Mouse (Mus musculus) MEL (cell line): ENCODE measurements around the gene Rarb. TPM values are rescaled to one million over a fixed set of nuclear protein-coding genes. Genes with fewer than 3 reads are reported as not detected.

Experiments
- DNase-seq: peaks from one replicate; pipeline ENCODE4 v3.0.0; 2011; ENCODE audit warnings: low read depth, low spot score
- H3K27ac ChIP-seq: 2 replicates; pipeline ENCODE4 v1.5.1; 2012; ENCODE audit warnings: low read depth, mild to moderate bottlenecking, control low read depth, low read length, moderate library complexity; ENCODE audit not compliant: control insufficient read depth
- H3K27me3 ChIP-seq, 2 experiments: fragments of 150-350 bp in 1 of 2; sonication (generic) in 1 of 2; 2 replicates each; pipeline ENCODE4 v1.6.1; 2012; ENCODE audit warnings: low read length in 2 of 2, mild to moderate bottlenecking in 2 of 2, improper control_type of control experiment in 1 of 2, moderate library complexity in 1 of 2; ENCODE audit not compliant: insufficient read depth in 2 of 2, control insufficient read depth in 1 of 2
- H3K36me3 ChIP-seq, 2 experiments: 2 replicates each; pipeline ENCODE4 v1.6.1; 2012 to 2014; ENCODE audit warnings: low read length in 2 of 2, improper control_type of control experiment in 1 of 2, inconsistent platforms in 1 of 2, mild to moderate bottlenecking in 1 of 2; ENCODE audit not compliant: insufficient read depth in 2 of 2, control insufficient read depth in 1 of 2
- H3K4me1 ChIP-seq, 2 experiments: fragments of 150-350 bp in 1 of 2; sonication (generic) in 1 of 2; 2 replicates each; pipeline ENCODE4 v1.6.1; 2012; ENCODE audit warnings: low read length in 2 of 2, improper control_type of control experiment in 1 of 2, mild to moderate bottlenecking in 1 of 2; ENCODE audit not compliant: insufficient read depth in 2 of 2, control insufficient read depth in 1 of 2
- H3K4me3 ChIP-seq, 2 experiments: fragments of 150-350 bp in 1 of 2; sonication (generic) in 1 of 2; 2 replicates each; pipeline ENCODE4 v1.5.1; 2012; ENCODE audit warnings: low read depth in 2 of 2, low read length in 2 of 2, mild to moderate bottlenecking in 2 of 2, moderate library complexity in 2 of 2, control low read depth in 1 of 2, improper control_type of control experiment in 1 of 2; ENCODE audit not compliant: control insufficient read depth in 1 of 2, insufficient read depth in 1 of 2
- H3K79me2 ChIP-seq: 2 replicates; pipeline ENCODE4 v1.6.1; 2012; ENCODE audit warnings: mild to moderate bottlenecking, low read length, moderate library complexity; ENCODE audit not compliant: control insufficient read depth, poor library complexity, insufficient read depth
- H3K9ac ChIP-seq: 2 replicates; pipeline ENCODE4 v1.6.1; 2012; ENCODE audit warnings: low read depth, mild to moderate bottlenecking, control low read depth, low read length, moderate library complexity; ENCODE audit not compliant: control insufficient read depth, poor library complexity, severe bottlenecking
- H3K9me3 ChIP-seq: fragments of 150-350 bp; sonication (generic); replicated peaks from 2 replicates; pipeline ENCODE4 v1.6.1; 2012; ENCODE audit warnings: mild to moderate bottlenecking, low read length, improper control_type of control experiment, moderate library complexity; ENCODE audit not compliant: insufficient read depth
- BHLHE40 ChIP-seq: IDR thresholded peaks from 2 replicates; pipeline ENCODE4 v1.6.1; 2012; ENCODE audit warnings: low read depth, mild to moderate bottlenecking, inconsistent platforms, low read length, improper control_type of control experiment, borderline replicate concordance
- CHD2 ChIP-seq: IDR thresholded peaks from 2 replicates; pipeline ENCODE4 v1.6.1; 2011; ENCODE audit warnings: low read length, improper control_type of control experiment
- CTCF ChIP-seq, 3 experiments: IDR thresholded peaks in 2 of 3; conservative IDR thresholded peaks in 1 of 3; 2 replicates each; pipeline ENCODE4 v1.5.1; 2011 to 2012; ENCODE audit warnings: low read length in 3 of 3, low read depth in 2 of 3, mild to moderate bottlenecking in 2 of 3, improper control_type of control experiment in 1 of 3, inconsistent platforms in 1 of 3, mixed read lengths in 1 of 3, moderate library complexity in 1 of 3; ENCODE audit not compliant: control insufficient read depth in 1 of 3, insufficient read depth in 1 of 3, poor library complexity in 1 of 3, severe bottlenecking in 1 of 3
- ETS1 ChIP-seq: IDR thresholded peaks from 2 replicates; pipeline ENCODE4 v1.6.1; 2012; ENCODE audit warnings: low read depth, mild to moderate bottlenecking, inconsistent platforms, low read length, improper control_type of control experiment, moderate library complexity
- GABPA ChIP-seq: IDR thresholded peaks from 2 replicates; pipeline ENCODE4 v1.6.1; 2012; ENCODE audit warnings: low read depth, mild to moderate bottlenecking, inconsistent platforms, low read length, improper control_type of control experiment, moderate library complexity
- GATA1 ChIP-seq: IDR thresholded peaks from 2 replicates; pipeline ENCODE4 v1.6.1; 2011; ENCODE audit warnings: low read depth, low read length, improper control_type of control experiment
- JUND ChIP-seq: IDR thresholded peaks from 2 replicates; pipeline ENCODE4 v1.6.1; 2011; ENCODE audit warnings: low read depth, mild to moderate bottlenecking, improper control_type of control experiment, low read length
- KAT2A ChIP-seq: conservative IDR thresholded peaks from 2 replicates; pipeline ENCODE4 v1.6.1; 2012; ENCODE audit warnings: low read depth, low read length, improper control_type of control experiment, inconsistent platforms
- MAFK ChIP-seq: IDR thresholded peaks from 2 replicates; pipeline ENCODE4 v1.6.1; 2011; ENCODE audit warnings: low read depth, mild to moderate bottlenecking, low read length, improper control_type of control experiment, borderline replicate concordance
- MAZ ChIP-seq: IDR thresholded peaks from 2 replicates; pipeline ENCODE4 v1.6.1; 2012; ENCODE audit warnings: low read depth, mild to moderate bottlenecking, inconsistent platforms, low read length, improper control_type of control experiment
- MYB ChIP-seq: IDR thresholded peaks from 2 replicates; pipeline ENCODE4 v1.6.1; 2011; ENCODE audit warnings: mild to moderate bottlenecking, low read depth, low read length, improper control_type of control experiment
- MYC ChIP-seq: IDR thresholded peaks from 2 replicates; pipeline ENCODE4 v1.6.1; 2011; ENCODE audit warnings: low read depth, mild to moderate bottlenecking, low read length, improper control_type of control experiment, moderate library complexity
- NELFE ChIP-seq: IDR thresholded peaks from 2 replicates; pipeline ENCODE4 v1.6.1; 2011; ENCODE audit warnings: low read depth, low read length, improper control_type of control experiment
- POLR2A ChIP-seq, 2 experiments: IDR thresholded peaks; 2 replicates each; pipeline ENCODE4 v1.6.1; 2011 to 2012; ENCODE audit warnings: low read length in 2 of 2, mild to moderate bottlenecking in 2 of 2, control low read depth in 1 of 2, improper control_type of control experiment in 1 of 2, low read depth in 1 of 2, moderate library complexity in 1 of 2; ENCODE audit not compliant: control insufficient read depth in 1 of 2, insufficient read depth in 1 of 2, poor library complexity in 1 of 2
- POLR2AphosphoS2 ChIP-seq: IDR thresholded peaks from 2 replicates; pipeline ENCODE4 v1.6.1; 2011; ENCODE audit warnings: low read length, improper control_type of control experiment
- POLR2AphosphoS5 ChIP-seq: IDR thresholded peaks from 2 replicates; pipeline ENCODE4 v1.6.1; 2012; ENCODE audit warnings: low read depth, borderline replicate concordance, mild to moderate bottlenecking, inconsistent platforms, low read length, moderate library complexity, mixed read lengths
- RAD21 ChIP-seq: IDR thresholded peaks from 2 replicates; pipeline ENCODE4 v1.6.1; 2011; ENCODE audit warnings: mild to moderate bottlenecking, low read depth, low read length, improper control_type of control experiment
- RCOR1 ChIP-seq: IDR thresholded peaks from 2 replicates; pipeline ENCODE4 v1.6.1; 2012; ENCODE audit warnings: low read depth, mild to moderate bottlenecking, inconsistent platforms, low read length, improper control_type of control experiment
- SMC3 ChIP-seq: IDR thresholded peaks from 2 replicates; pipeline ENCODE4 v1.6.1; 2011; ENCODE audit warnings: low read depth, low read length, improper control_type of control experiment
- TBP ChIP-seq: IDR thresholded peaks from 2 replicates; pipeline ENCODE4 v1.8.0; 2011; ENCODE audit warnings: low read depth, low read length, improper control_type of control experiment
- TCF12 ChIP-seq: IDR thresholded peaks from 2 replicates; pipeline ENCODE4 v1.6.1; 2014; ENCODE audit warnings: low read depth, mild to moderate bottlenecking, inconsistent platforms, low read length, improper control_type of control experiment, moderate library complexity
- UBTF ChIP-seq: IDR thresholded peaks from 2 replicates; pipeline ENCODE4 v1.6.1; 2012; ENCODE audit warnings: low read depth, mild to moderate bottlenecking, inconsistent platforms, low read length, improper control_type of control experiment, moderate library complexity, borderline replicate concordance; ENCODE audit not compliant: insufficient read depth
- USF1 ChIP-seq: IDR thresholded peaks from 2 replicates; pipeline ENCODE4 v1.6.1; 2014; ENCODE audit warnings: low read depth, mild to moderate bottlenecking, inconsistent platforms, low read length, improper control_type of control experiment, moderate library complexity
- USF2 ChIP-seq, 2 experiments: IDR thresholded peaks; 2 replicates each; pipeline ENCODE4 v1.6.1; 2011 to 2012; ENCODE audit warnings: improper control_type of control experiment in 2 of 2, low read length in 2 of 2, borderline replicate concordance in 1 of 2, inconsistent platforms in 1 of 2, low read depth in 1 of 2, mild to moderate bottlenecking in 1 of 2; ENCODE audit not compliant: insufficient read depth in 1 of 2
- ZC3H11A ChIP-seq: IDR thresholded peaks from 2 replicates; pipeline ENCODE4 v1.6.1; 2012; ENCODE audit warnings: low read depth, mild to moderate bottlenecking, inconsistent platforms, low read length, improper control_type of control experiment
- polyA plus RNA-seq, 2 experiments: library from polyadenylated mRNA; stranded (reverse) in 1 of 2; unstranded in 1 of 2; fragments of >175 nt in 1 of 2; fragments of >200 nt in 1 of 2; gene quantifications; 2 replicates each; pipeline versions ENCODE4 v1.2.1 to v1.2.4; 2012; ENCODE audit warnings: low replicate concordance in 2 of 2, low read depth in 1 of 2; ENCODE audit not compliant: insufficient read length in 2 of 2, insufficient read depth in 1 of 2, missing spikeins in 1 of 2
- total RNA-seq: library from RNA; depleted of rRNA; stranded (reverse); fragments of 300-350 nt; gene quantifications from 2 replicates; pipeline ENCODE4 v1.2.3, GENCODE M21; 2012

Rarb gene
- total and polyA plus RNA-seq, 3 experiments: not detected

DNA sequence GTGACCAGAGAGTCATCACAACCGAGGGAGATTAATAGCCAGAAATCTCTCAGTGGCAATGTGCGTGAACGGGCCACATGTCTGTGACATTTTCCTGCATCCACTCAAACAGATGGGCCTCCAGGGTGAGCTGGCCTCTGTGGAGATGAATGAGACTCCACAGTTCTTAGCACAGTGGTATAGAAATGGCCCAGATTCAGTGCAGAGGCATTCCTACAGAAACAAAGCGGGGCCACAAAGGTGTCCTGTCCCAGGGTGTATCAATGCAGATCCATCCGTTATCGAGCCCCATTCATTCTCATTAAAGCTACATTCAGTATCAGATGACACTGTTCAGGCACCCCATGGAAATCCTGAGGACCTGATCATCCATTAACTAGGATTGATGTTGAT, 22.6 kb upstream of the Rarb start:
- Histone ChIP-seq H3K79me2 (no peaks in the 10 kb centered on the region), H3K9ac (no peak overlapping the region), H3K36me3 (no peaks in the 10 kb centered on the region), H3K4me1 (no peaks in the 10 kb centered on the region), H3K4me3 (no peak overlapping the region), H3K27ac (no peak overlapping the region), H3K9me3 (no peaks in the 10 kb centered on the region), H3K27me3 (no peaks in the 10 kb centered on the region)
- DNase-seq: no peak
- TF ChIP-seq NELFE (no peak), TCF12 (no peak), GABPA (no peak), TBP (no peak), USF1 (no peak), SMC3 (no peak), RCOR1 (no peak), ZC3H11A (no peak), MYC (no peak), CHD2 (no peak), UBTF (no peak)

DNA sequence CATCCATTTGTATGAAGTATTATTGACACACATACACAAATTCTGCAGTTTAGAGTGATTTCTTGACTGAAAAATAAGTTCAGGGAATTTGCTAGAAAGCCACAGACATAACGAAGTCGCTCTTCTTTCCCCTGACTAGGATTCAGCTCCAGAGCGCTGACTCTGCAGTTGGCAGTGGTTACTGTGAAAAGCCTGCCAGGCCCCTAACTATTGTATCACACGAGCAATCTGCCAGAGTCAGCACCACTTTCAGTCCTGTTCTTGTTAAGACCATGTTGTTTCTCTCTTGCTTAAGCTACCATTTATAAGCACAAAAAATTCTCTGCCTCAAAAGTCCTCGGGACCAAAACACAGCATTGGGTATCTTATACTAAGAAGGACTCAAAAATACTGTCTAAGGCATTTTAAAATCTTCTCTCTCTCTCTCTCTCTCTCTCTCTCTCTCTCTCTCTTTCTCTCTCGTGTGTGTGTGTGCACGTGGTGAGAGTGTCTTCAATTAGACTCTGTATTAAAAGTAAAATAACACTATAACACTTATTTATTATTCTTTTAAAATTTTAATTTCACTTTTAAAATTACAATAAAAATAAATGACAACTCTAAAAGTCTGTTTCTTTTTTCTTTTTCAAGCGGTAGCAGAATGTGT, 22.1 kb upstream of the Rarb start:
- Histone ChIP-seq H3K27me3 (no peaks in the 10 kb centered on the region), H3K9ac (no peak overlapping the region), H3K4me1 (no peaks in the 10 kb centered on the region), H3K9me3 (no peaks in the 10 kb centered on the region), H3K79me2 (no peaks in the 10 kb centered on the region), H3K36me3 (no peaks in the 10 kb centered on the region), H3K27ac (no peak overlapping the region), H3K4me3 (no peak overlapping the region)
- no peak for TF ChIP-seq BHLHE40
- TF ChIP-seq MAFK: no peak
- TF ChIP-seq GATA1: no peak
- TF ChIP-seq MYB: no peak
- TF ChIP-seq ETS1: no peak
- TF ChIP-seq RCOR1: no peak
- TF ChIP-seq KAT2A: no peak
- no peak for TF ChIP-seq MAZ
- no peak for TF ChIP-seq POLR2AphosphoS5
- no peak for TF ChIP-seq TBP
- TF ChIP-seq NELFE: no peak
- no peak for TF ChIP-seq POLR2AphosphoS2
- no peak for TF ChIP-seq POLR2A (IDR thresholded peaks at IDR 0.05; ENCODE audit: control insufficient read depth in 1 of 2, insufficient read depth in 1 of 2, low read depth in 1 of 2, low read length in 2 of 2, poor library complexity in 1 of 2)
- TF ChIP-seq RAD21: no peak
- TF ChIP-seq JUND: no peak
- no peak for TF ChIP-seq USF1
- TF ChIP-seq USF2 (IDR thresholded peaks at IDR 0.05; ENCODE audit: borderline replicate concordance in 1 of 2, insufficient read depth in 1 of 2, low read depth in 1 of 2, low read length in 2 of 2): no peak
- no peak for TF ChIP-seq CTCF (IDR thresholded peaks at IDR 0.05 in 2 of 3, conservative IDR thresholded peaks at IDR 0.05 in 1 of 3; ENCODE audit: control insufficient read depth in 1 of 3, insufficient read depth in 1 of 3, low read depth in 2 of 3, low read length in 3 of 3, poor library complexity in 1 of 3, severe bottlenecking in 1 of 3)
- no peak for DNase-seq
